Mouse (Mus musculus) kidney, adult 2 months (tissue): ENCODE measurements around the gene Myl6b.

Experiments
- CTCF ChIP-seq: fragments of 200-500 bp; conservative IDR thresholded peaks from 2 replicates; pipeline ENCODE4 v1.5.1; 2011; ENCODE audit warnings: low read depth, mild to moderate bottlenecking, control low read depth, low read length, moderate library complexity, mixed read lengths; ENCODE audit not compliant: insufficient read depth, insufficient read length
- POLR2A ChIP-seq: fragments of 200-500 bp; IDR thresholded peaks from one replicate; pipeline ENCODE4 v1.6.1; 2011; ENCODE audit warnings: low read depth, low read length, control low read depth

- no peak for TF ChIP-seq CTCF
- TF ChIP-seq POLR2A = no peak
Measured at GRCm38 (mm10) chr10:128445407-128445806, 53.1 kb downstream of the Myl6b start.
